ENCODE assay signal across 10 mouse cellular contexts in the genomic region with DNA sequence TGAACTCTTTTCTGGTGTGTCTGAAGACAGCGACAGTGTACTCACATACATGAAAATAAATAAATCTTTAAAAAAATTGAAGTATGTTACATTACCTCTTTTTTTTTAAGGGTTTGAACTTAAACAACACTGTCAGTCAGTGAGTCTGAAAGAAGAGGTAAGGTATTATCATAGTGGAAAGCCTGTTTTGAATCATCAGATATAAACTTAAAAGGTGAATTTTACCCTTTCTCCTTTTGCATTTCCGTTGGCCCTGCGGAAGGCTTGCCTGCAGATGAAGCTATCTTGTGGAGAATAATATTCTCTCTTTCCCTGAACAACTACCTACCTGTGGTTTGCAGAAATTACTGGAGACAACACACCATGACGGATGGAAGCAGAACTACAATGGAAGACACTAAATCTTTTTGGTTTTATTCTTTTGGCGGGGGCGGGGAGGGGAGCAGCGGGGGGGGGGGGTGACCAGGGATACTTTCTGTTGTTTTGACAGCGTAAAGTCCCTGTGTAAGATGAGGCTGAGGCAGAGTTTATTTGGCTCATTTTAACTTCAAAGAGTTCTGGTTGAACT.
DNase-seq lines count a peak whose midpoint lies in the region; ATAC-seq and TF ChIP-seq lines count a peak whose summit lies in the region.
"Had no signal": no experiment of that assay in that cellular context is flagged by ENCODE, and none has a peak within 500 bp of the region (broad histone marks: within the 10 kb centered on the region; RNA-seq: fewer than 3 reads in every experiment).

No protein-coding gene starts in this region.

- 0 out of 2 replicates have a peak, but pooled peaks cover 11% of the 10 kb centered on the region for H3K4me1 ChIP-seq in kidney, postnatal 0 days (replicated peaks; ENCODE audit: insufficient read depth, low read length)
- H3K4me1 ChIP-seq in small intestine, adult 2 months (ENCODE audit: control insufficient read depth, insufficient read depth, insufficient read length, low read length): peaks cover 11% of the 10 kb centered on the region; the same call in 1 of the 2 replicates
- H3K4me1 ChIP-seq in forebrain, embryonic 11.5 days (replicated peaks; ENCODE audit: control insufficient read depth, insufficient read depth, low read length): peaks cover 2% of the 10 kb centered on the region; the same call in 1 of the 2 replicates

- no peaks in the 10 kb centered on the region for H3K27me3 ChIP-seq in kidney, postnatal 0 days (ENCODE audit: insufficient read depth, low read length)
- no peaks in the 10 kb centered on the region for H3K27me3 ChIP-seq in small intestine, adult 2 months (ENCODE audit: control insufficient read depth, insufficient read depth, low read length)
- no peaks in the 10 kb centered on the region for H3K27me3 ChIP-seq in forebrain, embryonic 11.5 days (ENCODE audit: control insufficient read depth, insufficient read depth, low read length)
- H3K27me3 ChIP-seq: neural tube, embryonic 15.5 days had no signal

- no peak for TF ChIP-seq CTCF in kidney, postnatal 0 days (IDR thresholded peaks at IDR 0.05; ENCODE audit: low read depth)
- TF ChIP-seq CTCF in small intestine, adult 2 months (IDR thresholded peaks at IDR 0.05; ENCODE audit: extremely low read depth, insufficient read length, insufficient replicate concordance, low read depth, low read length): no peak

- H3K9ac ChIP-seq in kidney, postnatal 0 days (ENCODE audit: low read depth, low read length): no peak overlapping the region
- H3K9ac ChIP-seq in forebrain, embryonic 11.5 days (ENCODE audit: low read length): no peak overlapping the region
- H3K9ac ChIP-seq: neural tube, embryonic 15.5 days had no signal

- DNase-seq in kidney, postnatal 0 days (ENCODE audit: low spot score): no peak
- DNase-seq in kidney, postnatal 4 days: no peak
- peak; percentile 73 for DNase-seq in induced T-regulatory cell, adult 2 months (ENCODE audit: low read depth)
- DNase-seq in forebrain, embryonic 11.5 days (ENCODE audit: low spot score): no peak
- DNase-seq in cerebellum, adult 9-11 months: no peak
- DNase-seq: cerebellum, adult 2 months; thymus, postnatal 36 days had no signal

- TF ChIP-seq POLR2A in small intestine, adult 2 months (IDR thresholded peaks at IDR 0.05; ENCODE audit: low read depth, low read length): no peak

- H3K4me3 ChIP-seq in kidney, postnatal 0 days (replicated peaks; ENCODE audit: low read depth, low read length): no peak overlapping the region
- no peak overlapping the region for H3K4me3 ChIP-seq in small intestine, adult 2 months (ENCODE audit: low read depth, low read length)
- H3K4me3 ChIP-seq in forebrain, embryonic 11.5 days (ENCODE audit: low read depth, low read length): no peak overlapping the region
- H3K4me3 ChIP-seq: neural tube, embryonic 15.5 days had no signal

- peak overlapping the region; percentile 23; the same call in 1 of the 2 replicates for H3K4me2 ChIP-seq in kidney, postnatal 0 days (ENCODE audit: low read length)
- H3K4me2 ChIP-seq in forebrain, embryonic 11.5 days (ENCODE audit: low read depth, low read length, severe bottlenecking): no peak overlapping the region
- H3K4me2 ChIP-seq: neural tube, embryonic 15.5 days had no signal

- H3K27ac ChIP-seq in kidney, postnatal 0 days: peak overlapping the region; percentile 87
- H3K27ac ChIP-seq in small intestine, adult 2 months (ENCODE audit: insufficient read depth, low read depth, low read length): peak overlapping the region; percentile 29
- H3K27ac ChIP-seq in forebrain, embryonic 11.5 days (ENCODE audit: low read depth, low read length): no peak overlapping the region

- no peaks in the 10 kb centered on the region for H3K9me3 ChIP-seq in kidney, postnatal 0 days (replicated peaks; ENCODE audit: low read length)
- no peaks in the 10 kb centered on the region for H3K9me3 ChIP-seq in forebrain, embryonic 11.5 days (ENCODE audit: control insufficient read depth, low read length)
- H3K9me3 ChIP-seq: neural tube, embryonic 15.5 days had no signal

- no peaks in the 10 kb centered on the region for H3K36me3 ChIP-seq in kidney, postnatal 0 days (ENCODE audit: insufficient read depth, low read length)
- H3K36me3 ChIP-seq in small intestine, adult 2 months (ENCODE audit: control insufficient read depth, insufficient read depth, low read length): no peaks in the 10 kb centered on the region
- no peaks in the 10 kb centered on the region for H3K36me3 ChIP-seq in forebrain, embryonic 11.5 days (ENCODE audit: control insufficient read depth, insufficient read depth, low read length)
- H3K36me3 ChIP-seq: neural tube, embryonic 15.5 days had no signal

- WGBS in kidney, postnatal 0 days: 28% methylated on average over 8 of the region's 8 CpGs
- 64% methylated on average over 8 of the region's 8 CpGs for WGBS in small intestine, adult 2 months
- 71% methylated on average over 8 of the region's 8 CpGs for WGBS in forebrain, embryonic 11.5 days

- no peak for ATAC-seq in kidney, postnatal 0 days (replicated peaks; ENCODE audit: low FRiP score, low read depth)
- peak; percentile 53 for ATAC-seq in activated CD4-positive, CD25-positive, alpha-beta regulatory T cell, adult 4 months
- ATAC-seq in forebrain, embryonic 11.5 days (replicated peaks; ENCODE audit: low FRiP score): no peak
